Mouse (Mus musculus) thymus, postnatal 25 days (tissue): ENCODE data around the gene Kxd1.

Source experiments
- DNase-seq: peaks from one replicate; pipeline ENCODE4 v3.0.0; 2022

Kxd1 gene

GRCm38 (mm10) chr8:70466305-70466704 is 61.5 kb downstream of the Kxd1 start:
- DNase-seq: no peak

- DNase-seq: no peak
These were observed 62.1 kb downstream of the Kxd1 start for GRCm38 (mm10) chr8:70465701-70466100.

- no peak for DNase-seq
These were observed 63.6 kb downstream of the Kxd1 start for GRCm38 (mm10) chr8:70464162-70464561.

GRCm38 (mm10) chr8:70463306-70463705 is 64.5 kb downstream of the Kxd1 start:
- no peak for DNase-seq

- DNase-seq: no peak
These were observed 65.3 kb downstream of the Kxd1 start for GRCm38 (mm10) chr8:70462516-70462813.

GRCm38 (mm10) chr8:70461765-70462515 is 65.8 kb downstream of the Kxd1 start:
- DNase-seq: no peak

- no peak for DNase-seq
These were observed 67.2 kb downstream of the Kxd1 start for GRCm38 (mm10) chr8:70460606-70461005.

- DNase-seq: no peak
These were observed 67.6 kb downstream of the Kxd1 start for GRCm38 (mm10) chr8:70460199-70460598.

GRCm38 (mm10) chr8:70459636-70460035 is 68.1 kb downstream of the Kxd1 start:
- DNase-seq: no peak

- DNase-seq: no peak
These were observed 69.3 kb downstream of the Kxd1 start for GRCm38 (mm10) chr8:70458462-70458861.
